Mouse (Mus musculus) CH12.LX (cell line): Measurements from ENCODE around the gene Zbtb38. TPM values are rescaled to one million over a fixed set of nuclear protein-coding genes. Genes with fewer than 3 reads are reported as not detected.

Source experiments
- DNase-seq: peaks from one replicate; pipeline ENCODE4 v3.0.0-alpha.2; 2013; ENCODE audit errors: extremely low read depth
- H3K27ac ChIP-seq: 2 replicates; pipeline ENCODE4 v1.5.1; 2012; ENCODE audit warnings: low read depth, mild to moderate bottlenecking, control low read depth, moderate library complexity; ENCODE audit not compliant: insufficient read depth
- H3K27me3 ChIP-seq: replicated peaks from 2 replicates; pipeline ENCODE3; 2012; ENCODE audit warnings: inconsistent platforms
- H3K36me3 ChIP-seq, 2 experiments: replicated peaks in 1 of 2; 2 replicates each; pipeline versions ENCODE3 to v1.6.1; 2012; ENCODE audit warnings: inconsistent platforms in 1 of 2, low read length in 1 of 2, mild to moderate bottlenecking in 1 of 2, mixed read lengths in 1 of 2, moderate library complexity in 1 of 2; ENCODE audit not compliant: control insufficient read depth in 1 of 2, insufficient read depth in 1 of 2
- H3K4me1 ChIP-seq, 2 experiments: 2 replicates each; pipeline ENCODE4 v1.6.1; 2012; ENCODE audit warnings: inconsistent platforms in 1 of 2, moderate library complexity in 1 of 2; ENCODE audit not compliant: insufficient read depth in 2 of 2, control insufficient read depth in 1 of 2
- H3K4me2 ChIP-seq: 2 replicates; pipeline ENCODE4 v1.6.1; 2012; ENCODE audit warnings: low read depth, mild to moderate bottlenecking, control low read depth; ENCODE audit not compliant: poor library complexity, insufficient read depth, severe bottlenecking
- H3K4me3 ChIP-seq, 3 experiments: fragments of 150-350 bp in 1 of 3; sonication (generic) in 1 of 3; replicated peaks in 1 of 3; 2 replicates each; pipeline versions ENCODE3 to v1.5.1; 2011 to 2012; ENCODE audit warnings: low read depth in 2 of 3, low read length in 2 of 3, mild to moderate bottlenecking in 2 of 3, moderate library complexity in 2 of 3, control low read depth in 1 of 3, improper control_type of control experiment in 1 of 3, inconsistent platforms in 1 of 3, mixed read lengths in 1 of 3; ENCODE audit not compliant: poor library complexity in 1 of 3
- H3K79me2 ChIP-seq: replicated peaks from 2 replicates; pipeline ENCODE4 v1.6.1; 2012; ENCODE audit warnings: mild to moderate bottlenecking, moderate library complexity; ENCODE audit not compliant: control insufficient read depth, poor library complexity, insufficient read depth, severe bottlenecking; ENCODE audit errors: extremely low read depth
- H3K9ac ChIP-seq: 2 replicates; pipeline ENCODE4 v1.6.1; 2012; ENCODE audit warnings: low read depth, mild to moderate bottlenecking, control low read depth, moderate library complexity; ENCODE audit not compliant: insufficient read depth
- H3K9me3 ChIP-seq: replicated peaks from 2 replicates; pipeline ENCODE3; 2012; ENCODE audit warnings: low read length, inconsistent platforms, mixed read lengths
- BHLHE40 ChIP-seq: IDR thresholded peaks from 2 replicates; pipeline ENCODE4 v1.6.1; 2011; ENCODE audit warnings: mild to moderate bottlenecking, low read depth, low read length, improper control_type of control experiment
- CHD1 ChIP-seq: IDR thresholded peaks from 2 replicates; pipeline ENCODE4 v1.6.1; 2012; ENCODE audit warnings: low read depth, low read length, improper control_type of control experiment, inconsistent platforms
- CHD2 ChIP-seq: IDR thresholded peaks from 2 replicates; pipeline ENCODE4 v1.6.1; 2011; ENCODE audit warnings: low read length, improper control_type of control experiment
- CTCF ChIP-seq, 2 experiments: IDR thresholded peaks in 1 of 2; conservative IDR thresholded peaks in 1 of 2; 2 replicates each; pipeline ENCODE4 v1.5.1; 2011 to 2012; ENCODE audit warnings: low read depth in 2 of 2, low read length in 2 of 2, improper control_type of control experiment in 1 of 2, inconsistent platforms in 1 of 2, mild to moderate bottlenecking in 1 of 2, moderate library complexity in 1 of 2
- E2F4 ChIP-seq: IDR thresholded peaks from 2 replicates; pipeline ENCODE4 v1.6.1; 2011; ENCODE audit warnings: low read depth, low read length, improper control_type of control experiment; ENCODE audit not compliant: insufficient replicate concordance
- ELF1 ChIP-seq: IDR thresholded peaks from 2 replicates; pipeline ENCODE4 v1.6.1; 2014; ENCODE audit warnings: low read depth, mild to moderate bottlenecking, inconsistent platforms, low read length, improper control_type of control experiment
- EP300 ChIP-seq: IDR thresholded peaks from 2 replicates; pipeline ENCODE4 v1.6.1; 2011; ENCODE audit warnings: low read length, improper control_type of control experiment
- GABPA ChIP-seq: IDR thresholded peaks from 2 replicates; pipeline ENCODE4 v1.6.1; 2012; ENCODE audit warnings: low read depth, low read length, improper control_type of control experiment, inconsistent platforms; ENCODE audit not compliant: insufficient replicate concordance
- HCFC1 ChIP-seq: IDR thresholded peaks from 2 replicates; pipeline ENCODE4 v1.6.1; 2012; ENCODE audit warnings: low read depth, mild to moderate bottlenecking, inconsistent platforms, low read length, improper control_type of control experiment
- IRF4 ChIP-seq: IDR thresholded peaks from 2 replicates; pipeline ENCODE4 v1.6.1; 2014; ENCODE audit warnings: low read depth, mild to moderate bottlenecking, inconsistent platforms, low read length, improper control_type of control experiment
- JUN ChIP-seq: IDR thresholded peaks from 2 replicates; pipeline ENCODE4 v1.6.1; 2011; ENCODE audit warnings: low read depth, mild to moderate bottlenecking, low read length, improper control_type of control experiment, moderate library complexity; ENCODE audit not compliant: insufficient read depth
- JUND ChIP-seq: conservative IDR thresholded peaks from 2 replicates; pipeline ENCODE4 v1.6.1; 2011; ENCODE audit warnings: low read depth, low read length, improper control_type of control experiment
- KAT2A ChIP-seq: IDR thresholded peaks from 2 replicates; pipeline ENCODE4 v1.6.1; 2012; ENCODE audit warnings: low read length, improper control_type of control experiment, inconsistent platforms; ENCODE audit not compliant: insufficient replicate concordance
- MAFK ChIP-seq: IDR thresholded peaks from 2 replicates; pipeline ENCODE4 v1.6.1; 2011; ENCODE audit warnings: low read length, improper control_type of control experiment; ENCODE audit not compliant: insufficient replicate concordance
- MAX ChIP-seq: IDR thresholded peaks from 2 replicates; pipeline ENCODE4 v1.6.1; 2011; ENCODE audit warnings: low read length, improper control_type of control experiment
- MAZ ChIP-seq: IDR thresholded peaks from 2 replicates; pipeline ENCODE4 v1.6.1; 2012; ENCODE audit warnings: low read depth, mild to moderate bottlenecking, inconsistent platforms, low read length, improper control_type of control experiment, moderate library complexity
- MEF2A ChIP-seq: IDR thresholded peaks from 2 replicates; pipeline ENCODE4 v1.6.1; 2014; ENCODE audit warnings: low read depth, mild to moderate bottlenecking, inconsistent platforms, low read length, improper control_type of control experiment, borderline replicate concordance
- MXI1 ChIP-seq: IDR thresholded peaks from 2 replicates; pipeline ENCODE4 v1.6.1; 2011; ENCODE audit warnings: mild to moderate bottlenecking, low read depth, low read length, improper control_type of control experiment
- MYC ChIP-seq: IDR thresholded peaks from 2 replicates; pipeline ENCODE4 v1.6.1; 2011; ENCODE audit warnings: low read depth, mild to moderate bottlenecking, improper control_type of control experiment, low read length
- NELFE ChIP-seq: IDR thresholded peaks from 2 replicates; pipeline ENCODE4 v1.6.1; 2011; ENCODE audit warnings: low read depth, low read length, improper control_type of control experiment
- NRF1 ChIP-seq: IDR thresholded peaks from 2 replicates; pipeline ENCODE4 v1.6.1; 2014; ENCODE audit warnings: low read depth, mild to moderate bottlenecking, inconsistent platforms, low read length, improper control_type of control experiment, moderate library complexity
- POLR2A ChIP-seq: IDR thresholded peaks from 2 replicates; pipeline ENCODE4 v1.6.1; 2011; ENCODE audit warnings: low read depth, mild to moderate bottlenecking, improper control_type of control experiment, low read length
- POLR2AphosphoS2 ChIP-seq: IDR thresholded peaks from 2 replicates; pipeline ENCODE4 v1.6.1; 2011; ENCODE audit warnings: low read depth, low read length, improper control_type of control experiment
- RAD21 ChIP-seq: IDR thresholded peaks from 2 replicates; pipeline ENCODE4 v1.6.1; 2011; ENCODE audit warnings: low read depth, mild to moderate bottlenecking, low read length, improper control_type of control experiment, moderate library complexity
- RCOR1 ChIP-seq: conservative IDR thresholded peaks from 2 replicates; pipeline ENCODE4 v1.6.1; 2012; ENCODE audit warnings: low read depth, mild to moderate bottlenecking, inconsistent platforms, low read length, improper control_type of control experiment
- SMC3 ChIP-seq: IDR thresholded peaks from 2 replicates; pipeline ENCODE4 v1.6.1; 2011; ENCODE audit warnings: low read depth, low read length, improper control_type of control experiment
- TBP ChIP-seq: conservative IDR thresholded peaks from 2 replicates; pipeline ENCODE4 v1.6.1; 2011; ENCODE audit warnings: low read depth, low read length, improper control_type of control experiment
- TCF12 ChIP-seq: IDR thresholded peaks from 2 replicates; pipeline ENCODE4 v1.6.1; 2014; ENCODE audit warnings: low read depth, mild to moderate bottlenecking, inconsistent platforms, low read length, improper control_type of control experiment
- UBTF ChIP-seq: IDR thresholded peaks from 2 replicates; pipeline ENCODE4 v1.6.1; 2012; ENCODE audit warnings: low read depth, mild to moderate bottlenecking, inconsistent platforms, low read length, improper control_type of control experiment, moderate library complexity
- USF1 ChIP-seq: IDR thresholded peaks from 2 replicates; pipeline ENCODE4 v1.6.1; 2014; ENCODE audit warnings: low read depth, mild to moderate bottlenecking, inconsistent platforms, low read length, improper control_type of control experiment
- USF2 ChIP-seq: conservative IDR thresholded peaks from 2 replicates; pipeline ENCODE4 v1.6.1; 2011; ENCODE audit warnings: low read depth, low read length, improper control_type of control experiment
- ZC3H11A ChIP-seq: IDR thresholded peaks from 2 replicates; pipeline ENCODE4 v1.6.1; 2012; ENCODE audit warnings: low read depth, mild to moderate bottlenecking, inconsistent platforms, low read length, improper control_type of control experiment
- ZMIZ1 ChIP-seq: IDR thresholded peaks from 2 replicates; pipeline ENCODE4 v1.6.1; 2012; ENCODE audit warnings: low read depth, mild to moderate bottlenecking, inconsistent platforms, low read length, improper control_type of control experiment
- dilution Hi-C: fragments of 300-500 bp; cut with MboI; formaldehyde crosslinking; loops from 2 replicates; pipeline ENCODE4 v1.14.3; 2020; ENCODE audit warnings: low sequenced_read_pairs; ENCODE audit not compliant: extremely low pct_unique_long_range_greater_than_20kb, extremely low pct_ligation_motif_present
- in situ Hi-C: fragments of 300-500 bp; cut with MboI; formaldehyde crosslinking; loops from 3 replicates; pipeline ENCODE4 v1.14.3; 2019; ENCODE audit warnings: low sequenced_read_pairs, low pct_ligation_motif_present, low pct_unique_long_range_greater_than_20kb, mixed read lengths
- polyA plus RNA-seq: library from polyadenylated mRNA; unstranded; fragments of >175 nt; gene quantifications from 2 replicates; pipeline ENCODE4 v1.2.1, GENCODE M21; 2012; ENCODE audit warnings: low read depth; ENCODE audit not compliant: insufficient read length
- total RNA-seq, 2 experiments: library from RNA; depleted of rRNA; stranded (reverse); fragments of 300-350 nt in 1 of 2; fragments of >200 nt in 1 of 2; gene quantifications; 2 replicates each; pipeline ENCODE4 v1.2.3; 2012 to 2014

Gene Zbtb38
- total and polyA plus RNA-seq, 3 experiments: 51.7 to 102 (median 68.8) TPM

GRCm38 (mm10) chr9:96729537-96730310, 22.9 kb downstream of the Zbtb38 start (continued):
- peak; percentile 59; the same call in 1 of the 2 replicates for TF ChIP-seq UBTF
- TF ChIP-seq USF2: no peak
- peak; percentile 36; the same call in 1 of the 2 replicates for TF ChIP-seq MAX
- TF ChIP-seq JUND: no peak; the same call in 1 of the 2 replicates
- 0 out of 2 replicates have a peak, but pooled peaks have one; percentile 12 for TF ChIP-seq HCFC1
- TF ChIP-seq RCOR1: no peak
- TF ChIP-seq MAFK: no peak
- peak; percentile 68 for TF ChIP-seq IRF4

- Histone ChIP-seq H3K27ac (peak overlapping the region; percentile 91), H3K4me1 (peaks cover 25 to 74% of the 10 kb centered on the region in 2 experiments), H3K9ac (peak overlapping the region; percentile 99), H3K36me3 (peaks cover 23 to 89% of the 10 kb centered on the region in 2 experiments), H3K79me2 (peaks cover 83% of the 10 kb centered on the region), H3K4me3 (peak overlapping the region in 1 of 3 experiments; percentile 65), H3K9me3 (no peaks in the 10 kb centered on the region), H3K4me2 (peak overlapping the region; percentile 84), H3K27me3 (no peaks in the 10 kb centered on the region)
- dilution Hi-C loops: no loop called here
- DNase-seq: no peak
- in situ Hi-C loops: no loop called here
- peak; percentile 58 for TF ChIP-seq USF1
- no peak for TF ChIP-seq ZMIZ1
- no peak for TF ChIP-seq KAT2A
- no peak for TF ChIP-seq CTCF (conservative IDR thresholded peaks at IDR 0.05 in 1 of 2, IDR thresholded peaks at IDR 0.05 in 1 of 2; ENCODE audit: low read depth in 2 of 2, low read length in 2 of 2)
- TF ChIP-seq POLR2A: peak; percentile 46
- TF ChIP-seq NELFE: no peak
- TF ChIP-seq TCF12: peak; percentile 45; the same call in 1 of the 2 replicates
- no peak for TF ChIP-seq CHD2
- no peak for TF ChIP-seq UBTF
- no peak; the same call in 1 of the 2 replicates for TF ChIP-seq MEF2A
- TF ChIP-seq BHLHE40: peak; percentile 43; the same call in 1 of the 2 replicates
- no peak for TF ChIP-seq MAZ
- no peak for TF ChIP-seq RAD21
- TF ChIP-seq TBP: no peak
- TF ChIP-seq JUN: no peak
- TF ChIP-seq ELF1: no peak
- 0 out of 2 replicates have a peak, but pooled peaks have one; percentile 18 for TF ChIP-seq CHD1
- TF ChIP-seq E2F4: no peak
- TF ChIP-seq MYC: 0 out of 2 replicates have a peak, but pooled peaks have one; percentile 45
- no peak for TF ChIP-seq ZC3H11A
- TF ChIP-seq IRF4: no peak
- TF ChIP-seq GABPA: no peak
- no peak for TF ChIP-seq MXI1
- TF ChIP-seq NRF1: no peak
- TF ChIP-seq POLR2AphosphoS2: no peak
- peak; percentile 65 for TF ChIP-seq MAX
- no peak for TF ChIP-seq EP300
- no peak for TF ChIP-seq SMC3
- peak; percentile 44; the same call in 1 of the 2 replicates for TF ChIP-seq USF2
- TF ChIP-seq MAFK: peak; percentile 38; the same call in 1 of the 2 replicates
- TF ChIP-seq HCFC1: no peak; the same call in 1 of the 2 replicates
These were observed 24.1 kb downstream of the Zbtb38 start for GRCm38 (mm10) chr9:96728338-96729162.
